Mouse (Mus musculus) mouse embryonic stem cell (cell line): ENCODE results near the gene Adar.

Experiments used
- in situ Hi-C, 2 experiments: fragments of 300-500 bp; cut with MboI; formaldehyde crosslinking; loops; 1 replicate in 1 of 2; 3 replicates in 1 of 2; pipeline ENCODE4 v1.14.3; 2019 to 2020; ENCODE audit warnings: low sequenced_read_pairs in 2 of 2, low pct_unique_long_range_greater_than_20kb in 1 of 2, mixed read lengths in 1 of 2; ENCODE audit not compliant: unreplicated experiment in 1 of 2

The Adar gene

DNA sequence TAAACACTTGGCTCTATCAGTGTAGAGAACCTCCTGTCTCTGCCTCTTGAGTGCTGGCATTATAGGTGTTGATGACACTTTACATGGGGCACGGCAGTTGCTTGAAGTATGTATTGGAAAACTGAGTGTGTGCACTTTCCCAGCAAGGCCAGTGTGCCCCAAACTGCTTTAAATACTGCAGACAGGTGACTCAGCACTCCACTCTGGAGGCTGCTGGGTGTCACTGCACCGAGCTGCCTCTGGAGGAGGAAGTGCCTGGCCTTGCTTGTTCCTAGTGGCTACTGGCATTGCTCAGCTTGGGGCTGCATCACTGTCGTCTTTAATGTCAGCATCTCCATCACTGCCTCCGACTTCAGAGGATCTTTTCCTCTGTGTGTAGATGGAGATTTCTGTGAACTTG lies 12.2 kb downstream of the Adar start:
- in situ Hi-C loops: no loop called here

DNA sequence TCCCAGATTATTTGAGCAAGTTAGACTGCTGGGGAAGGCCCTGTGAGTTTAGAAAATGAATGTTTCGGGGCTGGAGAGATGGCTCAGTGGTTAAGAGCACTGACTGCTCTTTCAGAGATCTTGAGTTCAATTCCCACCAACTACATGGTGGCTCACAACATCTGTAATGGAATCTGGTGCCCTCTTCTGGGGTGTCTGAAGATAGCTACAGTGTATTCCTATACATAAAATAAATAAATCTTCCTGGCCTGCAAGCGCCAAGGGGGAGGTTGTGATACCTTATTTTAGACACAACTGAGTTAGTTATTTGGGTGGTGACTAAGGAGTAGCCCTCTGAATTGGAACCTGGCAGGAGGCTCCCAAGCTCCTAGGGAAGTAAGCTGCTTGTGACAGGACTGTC lies 14.0 kb downstream of the Adar start:
- in situ Hi-C loops: no loop called here

- in situ Hi-C loops: no loop called here
Observed at GRCm38 (mm10) chr3:89730350-89731331, 15.8 kb downstream of the Adar start.

- in situ Hi-C loops: no loop called here
Observed at GRCm38 (mm10) chr3:89732091-89732490, 17.3 kb downstream of the Adar start.

DNA sequence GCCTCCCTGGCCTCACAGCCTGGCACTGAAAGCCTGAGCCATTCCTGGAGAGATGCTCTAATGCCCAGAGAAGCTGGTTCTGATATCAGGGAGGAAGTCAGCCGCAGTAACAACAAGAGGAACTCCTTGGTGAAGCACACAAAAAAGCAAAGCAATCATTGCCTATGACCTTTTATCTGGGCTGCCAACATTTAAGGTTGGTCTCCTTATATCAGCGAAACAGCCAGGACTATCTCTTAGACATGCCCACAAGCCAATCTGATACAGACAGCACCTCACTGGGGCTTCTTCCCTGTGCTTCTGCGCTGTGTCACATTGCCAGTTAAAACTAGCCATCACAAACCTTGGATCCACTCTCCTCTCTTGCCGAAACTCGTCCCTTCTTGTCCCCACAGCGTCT lies 23.7 kb downstream of the Adar start:
- in situ Hi-C loops: no loop called here

DNA sequence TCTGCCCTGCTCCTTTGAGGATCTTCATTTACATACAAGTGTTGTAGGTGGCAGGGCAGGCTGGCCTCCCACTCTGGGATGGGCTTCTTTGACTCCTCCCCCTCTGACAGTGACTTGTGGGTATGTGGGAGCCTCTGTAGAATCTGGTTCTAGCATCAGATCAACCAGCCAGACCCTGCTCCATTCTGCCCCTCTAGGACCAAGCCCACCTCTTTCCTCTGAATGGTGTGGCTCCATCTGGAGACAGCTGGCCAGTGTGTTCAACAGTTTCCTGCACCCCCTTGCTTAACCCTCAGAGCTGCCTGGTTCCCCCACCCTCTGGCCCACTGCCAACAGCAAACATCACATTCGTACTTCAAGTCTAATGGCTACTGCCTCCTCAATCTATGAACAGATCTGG lies 37.5 kb downstream of the Adar start:
- in situ Hi-C loops: no loop called here

- in situ Hi-C loops: no loop called here
Observed at GRCm38 (mm10) chr3:89755283-89755682, 40.5 kb downstream of the Adar start.

- in situ Hi-C loops: no loop called here
Observed at GRCm38 (mm10) chr3:89757851-89758250, 43.0 kb downstream of the Adar start.

DNA sequence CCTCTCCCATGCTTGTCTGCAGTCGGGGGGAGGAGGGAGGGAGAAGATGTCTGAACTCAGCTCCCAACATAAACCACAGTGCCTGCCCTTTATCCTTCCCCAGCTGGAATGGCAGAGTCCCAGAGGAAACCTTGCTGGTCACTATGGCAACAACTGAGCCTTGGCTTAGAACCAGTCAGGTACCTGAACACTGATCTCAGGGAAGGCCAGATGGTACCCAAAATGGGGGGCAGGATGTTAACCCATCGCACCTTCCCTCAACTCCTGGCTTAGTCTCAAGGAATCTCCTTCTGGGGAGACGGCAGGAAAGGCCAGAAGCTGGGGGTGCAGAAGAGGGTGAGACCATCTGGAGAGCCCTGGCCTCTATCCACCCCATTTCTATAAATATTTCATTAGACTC lies 45.0 kb downstream of the Adar start:
- in situ Hi-C loops: no loop called here

- in situ Hi-C loops: no loop called here
Observed at GRCm38 (mm10) chr3:89764119-89764724, 49.4 kb downstream of the Adar start, which contains the start of gene Chrnb2. Gene Chrnb2, minus strand, starts transcription at chr3:89764632.

GRCm38 (mm10) chr3:89769584-89769983 lies 54.8 kb downstream of the Adar start:
- in situ Hi-C loops: no loop called here

- in situ Hi-C loops: no loop called here
Observed at GRCm38 (mm10) chr3:89770425-89771002, 55.7 kb downstream of the Adar start.

DNA sequence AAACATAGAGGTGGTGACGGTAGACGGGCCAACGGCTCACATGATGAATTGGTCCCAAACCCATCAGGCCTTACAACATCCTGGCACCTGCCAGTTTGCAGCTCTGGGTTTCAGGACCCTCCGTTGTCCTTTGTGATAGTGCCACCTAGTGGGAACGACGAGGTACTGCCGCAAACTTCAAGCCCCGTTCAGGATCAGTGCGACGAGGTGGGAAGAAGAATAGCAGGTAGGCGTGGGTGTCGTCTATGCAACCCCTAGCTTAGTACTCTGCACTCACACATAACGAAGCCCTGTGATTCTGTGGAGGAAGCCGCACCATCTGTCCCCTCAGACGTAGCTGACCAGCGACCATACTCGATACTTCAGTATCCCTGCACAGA lies 57.8 kb downstream of the Adar start:
- in situ Hi-C loops: no loop called here

GRCm38 (mm10) chr3:89772968-89773709 lies 58.3 kb downstream of the Adar start, which contains the start of gene Ube2q1:
Gene Ube2q1, plus strand, starts transcription at chr3:89773616.
- in situ Hi-C loops: no loop called here

DNA sequence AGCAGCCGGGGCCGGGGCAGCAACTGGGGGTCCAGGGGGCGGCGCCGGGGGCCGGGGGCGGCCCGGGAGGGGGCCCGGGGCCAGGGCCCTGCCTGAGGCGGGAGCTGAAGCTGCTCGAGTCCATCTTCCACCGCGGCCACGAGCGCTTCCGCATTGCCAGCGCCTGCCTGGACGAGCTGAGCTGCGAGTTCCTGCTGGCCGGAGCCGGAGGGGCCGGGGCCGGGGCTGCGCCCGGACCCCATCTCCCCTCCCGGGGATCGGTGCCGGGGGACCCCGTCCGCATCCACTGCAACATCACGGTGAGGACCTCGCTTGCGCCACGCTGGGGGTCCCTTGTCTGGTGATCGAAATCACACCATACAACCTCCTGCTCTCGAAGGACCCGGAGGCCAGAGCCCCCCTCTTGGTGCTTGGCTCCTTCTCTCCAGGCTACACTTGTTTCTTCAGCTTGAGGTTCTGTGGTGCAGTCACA lies 59.0 kb downstream of the Adar start:
- in situ Hi-C loops: no loop called here

DNA sequence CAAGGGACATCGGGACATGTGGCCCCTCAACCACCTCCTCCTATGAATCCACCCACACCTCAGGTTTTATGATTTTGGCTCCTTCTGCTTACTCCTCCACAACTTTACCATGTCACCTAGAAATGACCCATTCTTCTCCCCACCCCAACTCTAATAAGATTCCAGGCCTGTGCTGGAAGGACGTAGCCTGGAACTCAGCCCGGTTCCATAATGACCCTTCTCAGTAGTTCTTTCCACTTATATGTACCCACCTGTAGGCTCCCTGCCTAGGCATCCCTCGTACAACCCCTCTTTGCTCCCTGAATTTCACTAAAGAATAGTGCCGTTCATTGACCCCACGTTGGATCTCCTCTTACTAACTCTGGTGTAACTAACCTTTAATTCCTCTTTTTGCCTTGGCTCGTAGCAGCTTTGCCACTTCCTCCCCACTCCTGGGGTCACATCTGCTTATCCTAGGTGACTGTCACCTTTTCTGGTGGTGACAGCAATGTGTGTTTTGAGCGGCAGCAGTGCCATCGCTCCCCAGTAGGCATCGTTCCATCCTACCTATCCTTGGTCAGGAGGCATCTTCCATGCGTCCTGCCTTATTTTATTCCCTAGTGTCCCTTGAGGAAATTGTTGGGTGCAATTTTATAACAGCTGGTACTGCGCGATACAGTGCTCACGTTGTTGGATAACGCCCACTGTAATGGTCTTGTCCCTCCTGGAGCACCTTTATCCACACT lies 59.6 kb downstream of the Adar start:
- in situ Hi-C loops: no loop called here

DNA sequence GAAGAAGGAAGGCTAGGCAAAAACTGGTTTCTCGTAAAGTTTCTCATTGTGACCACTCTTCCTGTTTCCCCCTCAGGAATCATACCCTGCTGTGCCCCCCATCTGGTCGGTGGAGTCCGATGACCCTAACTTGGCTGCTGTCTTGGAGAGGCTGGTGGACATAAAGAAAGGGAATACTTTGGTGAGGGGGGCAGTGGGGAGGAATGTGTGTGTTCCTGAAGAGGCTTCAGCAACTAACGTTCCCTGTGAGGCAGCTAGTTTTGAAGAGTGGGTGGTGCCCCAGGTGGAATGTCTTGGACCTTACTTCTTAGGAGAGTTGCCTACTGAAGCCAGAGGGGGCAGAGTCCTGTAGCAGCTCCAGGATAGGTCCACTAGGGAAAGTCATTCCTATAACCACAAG lies 61.2 kb downstream of the Adar start:
- in situ Hi-C loops: no loop called here

GRCm38 (mm10) chr3:89780102-89780501 lies 65.3 kb downstream of the Adar start:
- in situ Hi-C loops: no loop called here
